Mouse (Mus musculus) MN1 (cell line): ENCODE measurements around the gene Celf5.

ENCODE experiments used
- DNase-seq: peaks from one replicate; pipeline ENCODE4 v3.0.0-alpha.2; 2016; ENCODE audit warnings: low spot score

The Celf5 gene

DNA sequence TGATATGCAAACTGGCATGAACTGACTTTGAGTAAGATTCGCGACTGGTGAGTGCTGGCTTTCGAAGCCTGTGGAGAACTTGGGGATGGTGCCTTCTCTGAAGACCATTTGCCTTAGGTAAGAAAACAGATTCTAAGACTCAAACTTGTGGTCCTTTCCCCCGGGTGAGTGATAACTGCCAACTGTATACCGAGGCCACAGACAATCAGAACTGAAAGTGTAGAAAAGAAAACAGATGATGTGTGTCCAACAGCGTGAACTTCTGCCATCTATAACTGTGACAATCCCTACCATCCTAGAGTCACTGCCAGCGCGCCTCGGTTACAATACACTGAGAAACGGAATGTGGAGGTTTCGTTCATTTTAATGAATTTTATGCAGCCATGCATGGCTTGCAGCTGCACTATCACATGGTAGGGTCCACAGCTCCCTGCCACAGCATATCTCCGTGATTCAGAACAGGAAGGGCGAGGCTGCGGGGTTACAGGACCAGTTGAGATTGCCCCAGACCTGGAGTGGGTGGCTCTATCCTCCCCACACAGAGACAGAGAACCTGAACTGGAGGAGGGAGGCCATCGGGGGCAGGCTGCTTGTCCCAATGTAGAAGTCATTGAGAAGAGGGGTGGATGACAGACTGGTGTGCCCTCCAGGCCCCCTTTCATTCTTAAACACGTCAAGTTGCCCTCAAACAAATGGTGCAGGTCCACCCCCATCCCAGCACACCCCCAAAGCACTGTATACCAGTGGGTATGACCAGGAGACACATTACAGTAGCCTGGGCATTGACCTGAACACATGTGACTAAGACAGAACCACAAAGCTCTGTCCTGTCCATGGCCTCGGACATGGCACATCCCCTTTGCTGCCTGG, 15.1 kb upstream of the Celf5 start:
- peak; percentile 26 for DNase-seq

DNA sequence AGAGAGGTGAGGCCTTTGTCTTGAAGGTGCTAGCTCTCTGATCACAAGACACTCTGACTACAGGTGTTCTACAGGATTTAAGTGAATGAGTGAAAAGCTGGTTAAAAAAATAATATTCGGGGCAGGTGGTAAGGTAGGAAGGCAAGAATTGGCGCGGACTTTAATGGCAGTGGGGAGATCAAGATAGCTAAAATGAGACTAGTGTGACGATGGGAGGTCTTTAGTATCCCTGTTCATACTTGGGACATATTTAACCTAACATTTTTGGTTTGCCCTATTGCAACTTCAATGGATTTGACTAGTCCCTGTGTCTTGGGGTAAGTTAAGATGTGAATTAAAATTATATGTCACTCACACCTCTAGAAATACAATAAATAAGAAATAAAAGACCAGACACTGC, 14.5 kb upstream of the Celf5 start:
- DNase-seq, result no peak

DNA sequence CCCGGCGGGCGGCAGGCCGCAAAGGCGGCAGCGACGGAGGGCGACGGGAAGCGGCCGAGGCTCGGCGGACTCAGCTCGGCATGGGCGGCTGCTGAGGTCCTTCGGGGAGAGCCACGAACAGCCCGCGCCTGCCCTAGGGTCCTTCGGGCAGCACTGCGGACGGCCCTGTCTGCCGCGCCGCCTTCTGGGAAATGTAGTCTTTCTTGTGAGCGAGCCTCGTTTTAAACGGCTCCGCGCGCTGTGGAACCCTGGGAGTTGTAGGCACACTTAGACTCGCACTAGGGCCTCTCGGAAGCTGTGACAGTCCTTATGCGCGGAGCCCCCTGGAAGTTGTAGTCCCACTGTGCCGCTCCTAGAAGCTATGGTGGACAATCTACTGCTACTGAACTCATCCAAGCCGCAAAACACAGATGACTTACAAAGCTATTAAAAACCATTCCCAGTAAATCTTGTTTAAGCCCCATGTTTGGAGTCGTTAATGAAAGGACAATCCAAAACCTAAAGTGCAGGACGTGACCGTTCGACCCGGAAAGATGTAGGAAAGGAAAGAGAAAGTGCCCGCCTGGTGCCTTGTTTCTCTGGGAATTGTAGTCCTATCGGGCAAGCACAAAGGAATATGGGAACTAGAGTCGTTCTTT, 13.9 kb upstream of the Celf5 start, which contains the start of gene Ncln:
Ncln (minus strand) TSS at position 129 of the 638 bp plus-strand sequence.
- peak; percentile 98 for DNase-seq

DNA sequence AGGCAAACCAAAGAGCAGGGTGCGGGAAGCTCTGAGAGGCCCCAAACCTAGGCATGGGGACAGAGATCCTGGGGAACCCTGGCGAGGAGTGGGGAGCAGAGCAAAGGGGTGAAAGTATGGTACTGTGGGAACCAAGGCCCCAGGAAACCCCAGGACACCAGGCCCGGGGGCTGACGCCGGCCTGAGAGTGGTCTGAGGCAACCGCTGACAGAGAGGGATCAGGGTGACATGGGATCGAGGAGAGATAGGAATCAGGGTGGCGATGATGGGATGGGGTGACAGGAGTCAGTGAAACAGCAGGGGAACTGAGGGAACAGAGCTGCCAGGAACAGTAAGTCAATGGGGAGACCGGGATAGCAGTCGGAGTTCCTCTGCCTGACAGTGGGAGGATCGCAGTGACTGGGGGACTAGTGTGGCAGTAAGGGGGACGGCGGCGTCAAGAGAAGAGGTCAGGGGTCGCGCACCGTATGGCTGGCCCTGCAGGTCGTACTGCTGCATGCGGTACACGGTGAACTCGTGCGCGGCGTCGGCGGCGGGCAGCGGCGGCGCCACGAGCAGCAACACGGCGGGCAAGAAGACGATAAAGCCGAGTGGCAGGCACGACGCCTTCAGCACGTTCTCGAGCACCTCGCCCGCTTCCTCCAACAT, 13.2 kb upstream of the Celf5 start:
- no peak for DNase-seq

DNA sequence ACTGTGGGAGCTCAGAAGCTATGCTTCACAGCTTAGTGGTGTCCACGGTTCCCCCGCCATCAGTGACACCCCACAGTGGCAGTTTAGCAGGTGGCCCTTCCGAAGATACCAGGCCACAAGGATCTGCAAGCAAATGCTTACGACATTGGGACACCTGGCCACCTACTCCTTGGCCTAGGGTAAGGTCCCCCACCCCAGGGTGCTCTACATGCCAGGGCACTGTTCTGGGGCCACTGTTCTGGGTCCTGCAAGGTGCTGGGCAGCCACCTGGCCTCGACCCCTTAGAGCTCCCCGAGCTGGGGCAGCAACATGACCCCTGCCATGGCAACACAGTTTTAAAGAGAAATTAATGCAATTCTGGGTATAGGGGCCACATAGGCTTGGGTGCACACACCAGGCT, 12.6 kb upstream of the Celf5 start:
- DNase-seq, result no peak

DNA sequence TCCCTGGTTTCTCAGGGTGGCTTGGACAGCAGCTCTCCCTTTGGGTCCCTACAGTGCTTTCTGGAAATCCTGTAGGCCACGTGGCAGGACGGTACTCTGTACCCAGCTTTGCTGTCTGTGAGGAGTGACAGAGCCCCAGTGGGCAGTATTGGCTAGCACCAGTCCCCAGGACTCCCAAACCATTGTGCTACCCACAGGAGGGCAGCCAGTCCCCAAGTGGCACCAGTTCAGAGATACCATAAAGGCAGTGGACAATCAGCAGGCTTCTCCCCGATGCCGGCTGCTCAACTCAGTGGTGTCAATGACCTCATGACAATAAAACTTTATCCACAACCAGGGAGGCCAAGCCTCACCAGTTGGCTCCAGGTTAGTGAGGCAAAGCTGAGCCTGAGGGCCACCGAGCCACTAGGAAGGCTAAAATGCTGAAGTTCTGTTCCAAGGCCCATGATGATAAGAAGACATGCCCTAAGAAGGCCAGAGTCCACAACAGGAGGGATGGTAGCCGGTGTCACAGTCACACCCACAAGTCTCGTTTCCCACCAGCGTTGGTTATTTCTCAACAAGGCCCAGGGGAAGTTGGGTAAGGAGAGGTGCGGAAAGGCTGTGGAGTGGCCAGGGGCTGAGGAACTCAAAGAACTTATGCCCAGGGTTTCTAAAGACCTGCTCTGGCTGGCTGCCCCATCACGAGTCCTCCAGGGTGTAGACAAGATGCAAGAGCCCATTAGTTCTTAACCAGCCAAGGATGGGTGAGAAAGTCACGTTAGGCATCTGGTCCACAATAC, 11.9 kb upstream of the Celf5 start:
- no peak for DNase-seq

DNA sequence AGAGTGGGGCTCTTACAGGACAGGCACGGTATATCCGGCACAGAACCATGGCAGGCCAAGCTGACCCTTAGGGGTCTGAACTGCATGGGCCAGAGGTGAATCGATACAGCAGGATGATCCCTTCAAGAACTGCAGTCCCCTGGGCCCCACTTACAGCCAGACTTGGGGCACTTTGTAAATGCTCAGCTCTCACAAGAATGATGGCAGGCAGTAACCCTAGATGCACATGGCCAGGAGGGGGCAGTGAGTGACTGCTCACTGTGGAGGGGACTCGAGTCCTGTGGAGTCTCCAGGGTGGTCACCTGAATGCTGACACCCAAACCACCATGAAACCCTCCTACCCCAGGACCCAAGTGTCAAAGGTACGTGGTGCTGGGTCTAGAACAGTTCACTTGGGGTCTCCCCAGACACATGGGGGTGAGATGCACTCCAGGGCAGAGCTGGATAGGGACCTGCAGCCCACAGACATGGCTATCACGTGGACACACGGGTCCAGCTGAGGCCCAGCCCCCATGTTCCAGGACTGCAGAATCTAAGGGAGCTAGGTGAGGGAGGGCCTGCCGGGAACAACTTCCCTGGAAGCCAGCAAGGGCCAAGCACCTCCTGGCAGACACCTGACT, 11.2 kb upstream of the Celf5 start:
- DNase-seq, result peak; percentile 38

DNA sequence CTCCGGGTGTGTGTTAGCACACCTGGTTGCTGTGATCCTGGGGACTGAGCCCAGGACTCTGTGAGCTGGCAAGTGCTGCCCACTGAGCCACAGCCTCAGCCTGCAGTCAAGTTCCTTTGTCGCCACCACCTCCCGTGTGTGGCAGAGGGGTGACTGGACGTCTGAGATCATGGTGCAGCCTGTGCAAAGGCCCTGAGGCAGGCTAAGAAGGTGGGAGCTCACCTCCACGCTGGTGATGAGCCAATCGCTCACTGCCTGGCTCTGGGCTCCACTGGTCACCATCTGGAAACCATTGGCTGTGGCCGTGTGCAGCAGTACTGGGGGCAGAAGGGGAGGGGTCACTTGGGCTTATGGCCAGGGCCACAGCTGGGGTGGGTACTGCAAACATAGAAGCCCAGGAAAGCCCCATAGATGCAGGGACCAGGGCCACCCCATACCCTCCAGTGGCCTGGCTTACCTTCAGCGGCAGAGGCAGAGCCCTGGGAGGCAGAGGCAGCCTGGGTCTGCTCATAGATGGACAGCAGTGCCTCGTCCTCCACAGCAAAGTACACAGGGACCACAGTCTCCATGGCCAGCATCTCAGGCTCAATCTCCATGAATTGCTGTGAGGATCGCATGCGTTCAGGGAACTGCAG, 10.2 kb upstream of the Celf5 start:
- DNase-seq, result no peak

DNA sequence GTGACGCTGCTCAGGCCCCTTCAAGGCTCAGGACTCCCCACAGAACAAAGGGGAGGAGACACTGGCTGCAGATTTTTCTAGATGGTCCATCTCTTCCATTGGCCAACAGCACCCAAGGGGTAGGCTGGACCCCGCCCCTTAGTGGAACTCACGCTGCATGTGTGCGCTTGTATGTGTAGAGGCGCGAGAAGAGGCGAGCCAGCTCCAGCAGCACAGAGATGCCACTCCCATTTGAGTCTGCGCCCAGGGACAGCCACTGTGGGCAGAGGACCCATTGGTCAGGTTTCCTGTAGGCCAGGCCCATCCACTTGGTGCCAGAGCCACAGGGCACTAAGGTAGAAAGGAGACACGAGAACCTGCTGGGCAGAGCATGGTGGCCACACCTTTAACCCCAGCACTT, 8.5 kb upstream of the Celf5 start:
- DNase-seq, result no peak

DNA sequence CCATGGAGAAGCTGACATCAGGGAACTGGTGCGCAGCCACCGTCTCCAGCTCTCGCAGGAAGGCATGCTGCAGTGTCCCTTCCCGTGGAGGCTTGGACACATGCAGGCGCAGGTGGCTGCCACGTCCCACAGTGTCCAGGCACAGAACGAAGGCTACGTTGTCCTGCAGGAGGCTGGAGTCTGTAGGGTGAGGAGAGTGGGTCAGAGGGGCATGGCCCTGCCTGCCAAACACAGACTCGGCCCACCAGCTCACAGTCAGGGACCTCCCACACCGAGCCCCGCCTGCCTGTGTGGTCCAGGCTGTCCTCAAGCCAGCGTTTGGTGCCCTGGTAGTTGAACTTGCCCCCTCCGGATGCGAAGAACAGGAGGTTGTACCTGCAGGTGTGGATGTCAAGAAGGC, 7.4 kb upstream of the Celf5 start:
- DNase-seq, result no peak

DNA sequence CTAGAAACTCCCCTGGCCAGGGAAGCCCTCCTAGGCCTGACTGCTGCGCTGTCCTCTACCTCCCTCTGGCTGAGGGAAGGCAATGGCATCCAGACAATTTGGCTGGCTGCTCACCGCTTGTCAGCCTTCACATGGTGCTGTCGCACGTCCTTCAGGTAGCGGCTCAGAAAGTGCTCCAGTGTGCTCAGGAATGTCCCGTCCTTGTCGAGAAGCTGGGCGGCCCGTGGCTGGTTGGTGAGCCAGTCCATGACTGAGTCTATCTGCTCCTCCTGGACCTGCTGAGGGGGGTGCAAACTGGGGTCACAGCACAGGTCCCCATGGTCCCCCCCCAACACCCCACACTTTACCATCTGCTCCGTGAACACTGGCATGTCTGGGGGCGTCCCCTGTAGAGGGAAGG, 5.6 kb upstream of the Celf5 start:
- no peak for DNase-seq

DNA sequence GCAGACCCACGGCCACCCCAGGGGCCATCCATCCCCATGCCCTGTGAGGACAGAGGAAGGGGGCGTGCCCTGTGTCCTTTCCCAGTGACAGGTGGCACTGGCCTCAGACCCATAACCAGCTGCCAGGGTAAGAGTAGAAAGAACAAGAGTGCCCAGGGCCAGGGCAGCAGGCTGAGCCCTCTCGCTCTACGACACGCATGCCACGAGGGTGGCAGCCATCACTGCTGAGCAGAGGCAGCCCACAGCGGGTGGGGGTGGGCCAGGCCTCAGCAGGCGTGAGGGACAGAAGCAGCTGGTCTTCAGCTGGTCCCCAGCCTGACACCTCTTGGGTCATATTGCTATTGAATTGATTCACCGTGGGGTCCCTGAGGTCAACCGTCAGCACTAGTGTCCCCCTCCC, 4.0 kb upstream of the Celf5 start:
- no peak for DNase-seq

DNA sequence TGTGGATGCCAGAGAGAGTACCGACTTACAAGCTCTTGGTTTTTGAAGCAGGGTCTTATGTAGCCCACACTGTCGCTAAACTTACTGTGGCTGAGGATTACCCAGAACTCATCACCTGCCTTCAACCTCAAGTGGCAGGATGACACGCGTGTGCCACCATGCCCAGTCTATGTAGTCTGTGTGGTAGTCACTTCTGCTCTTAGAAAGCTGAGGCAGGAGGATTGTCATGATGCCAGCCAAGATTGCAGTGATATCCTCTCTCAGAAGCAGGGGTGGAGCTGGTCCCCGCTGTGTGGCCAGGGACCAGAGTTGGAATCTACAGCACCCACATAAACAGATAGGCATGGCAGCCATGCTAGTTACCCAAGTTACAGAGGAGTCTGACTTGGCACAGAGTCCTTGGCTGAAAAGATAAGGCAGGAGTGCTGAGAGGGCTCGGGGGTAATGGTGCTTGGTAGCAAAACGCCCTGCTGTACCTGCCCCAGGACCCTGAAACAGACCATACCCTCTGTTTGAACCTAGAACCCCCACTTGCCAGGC, 3.0 kb upstream of the Celf5 start:
- DNase-seq, result no peak

DNA sequence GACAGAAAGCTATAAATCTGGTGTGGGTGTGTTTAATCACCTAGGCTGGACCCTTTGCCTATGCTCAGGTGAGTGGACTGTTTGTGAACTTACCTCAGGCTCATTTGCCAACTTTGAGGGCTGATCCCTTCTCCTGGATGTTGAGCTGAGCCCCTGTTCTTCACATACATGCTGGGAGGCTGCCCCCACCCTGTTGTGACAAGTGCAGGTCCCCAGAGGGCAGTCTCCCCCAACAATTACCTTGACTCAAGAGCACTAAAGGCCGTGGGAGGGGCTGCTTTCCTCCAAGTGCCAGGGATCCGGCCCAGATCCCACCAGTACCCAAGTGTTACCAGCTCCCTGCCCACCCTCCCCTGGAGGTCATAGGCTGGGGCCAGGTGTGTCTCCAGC, 2.5 kb upstream of the Celf5 start:
- peak; percentile 36 for DNase-seq

DNA sequence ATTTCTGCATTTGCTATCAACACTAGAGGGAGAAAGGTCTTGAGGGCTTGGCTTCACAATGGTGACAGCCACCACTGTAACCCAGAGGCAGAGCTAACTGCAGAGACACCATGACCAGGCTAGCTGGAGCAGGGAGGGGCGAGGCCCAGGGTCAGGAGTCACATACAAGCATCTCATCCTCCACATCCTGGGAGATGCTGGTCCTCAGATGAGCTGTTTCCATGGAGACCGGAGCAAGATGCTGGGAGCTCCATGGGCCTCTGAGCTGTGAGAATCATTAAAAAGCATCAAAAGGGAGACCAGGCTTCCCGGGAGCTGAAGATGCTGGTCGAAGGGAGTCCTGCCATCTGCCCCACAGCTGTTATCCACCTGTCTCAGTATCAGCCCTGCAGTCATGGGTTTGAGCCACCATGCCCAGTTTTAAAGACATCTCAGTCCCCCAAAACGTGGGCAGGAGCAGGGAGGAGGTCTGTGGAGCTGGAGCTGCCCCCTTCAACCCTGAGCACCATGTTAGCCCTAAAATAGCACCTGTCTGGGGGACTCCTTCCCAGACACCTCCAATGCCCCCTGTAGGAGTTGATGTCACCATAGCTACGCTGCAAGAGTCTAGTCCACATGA, 2.0 kb upstream of the Celf5 start:
- DNase-seq, result peak; percentile 37

DNA sequence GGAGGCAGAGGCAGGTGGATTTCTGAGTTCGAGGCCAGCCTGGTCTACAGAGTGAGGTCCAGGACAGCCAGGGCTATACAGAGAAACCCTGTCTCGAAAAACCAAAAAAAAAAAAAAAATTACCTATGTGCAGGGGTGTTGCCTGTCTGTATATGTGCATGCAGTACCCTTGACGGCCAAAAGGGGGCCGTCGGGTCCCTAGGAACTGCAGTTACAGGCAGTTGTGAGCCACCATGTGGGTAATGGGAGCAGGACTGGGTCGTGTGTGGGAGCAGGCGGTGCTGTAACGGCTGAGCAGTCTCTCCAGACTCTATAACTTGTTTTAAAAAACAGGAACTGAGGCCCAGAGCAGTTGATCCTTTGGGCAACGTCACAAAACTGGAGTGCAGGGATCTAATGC, 1.5 kb upstream of the Celf5 start:
- DNase-seq, result peak; percentile 39

DNA sequence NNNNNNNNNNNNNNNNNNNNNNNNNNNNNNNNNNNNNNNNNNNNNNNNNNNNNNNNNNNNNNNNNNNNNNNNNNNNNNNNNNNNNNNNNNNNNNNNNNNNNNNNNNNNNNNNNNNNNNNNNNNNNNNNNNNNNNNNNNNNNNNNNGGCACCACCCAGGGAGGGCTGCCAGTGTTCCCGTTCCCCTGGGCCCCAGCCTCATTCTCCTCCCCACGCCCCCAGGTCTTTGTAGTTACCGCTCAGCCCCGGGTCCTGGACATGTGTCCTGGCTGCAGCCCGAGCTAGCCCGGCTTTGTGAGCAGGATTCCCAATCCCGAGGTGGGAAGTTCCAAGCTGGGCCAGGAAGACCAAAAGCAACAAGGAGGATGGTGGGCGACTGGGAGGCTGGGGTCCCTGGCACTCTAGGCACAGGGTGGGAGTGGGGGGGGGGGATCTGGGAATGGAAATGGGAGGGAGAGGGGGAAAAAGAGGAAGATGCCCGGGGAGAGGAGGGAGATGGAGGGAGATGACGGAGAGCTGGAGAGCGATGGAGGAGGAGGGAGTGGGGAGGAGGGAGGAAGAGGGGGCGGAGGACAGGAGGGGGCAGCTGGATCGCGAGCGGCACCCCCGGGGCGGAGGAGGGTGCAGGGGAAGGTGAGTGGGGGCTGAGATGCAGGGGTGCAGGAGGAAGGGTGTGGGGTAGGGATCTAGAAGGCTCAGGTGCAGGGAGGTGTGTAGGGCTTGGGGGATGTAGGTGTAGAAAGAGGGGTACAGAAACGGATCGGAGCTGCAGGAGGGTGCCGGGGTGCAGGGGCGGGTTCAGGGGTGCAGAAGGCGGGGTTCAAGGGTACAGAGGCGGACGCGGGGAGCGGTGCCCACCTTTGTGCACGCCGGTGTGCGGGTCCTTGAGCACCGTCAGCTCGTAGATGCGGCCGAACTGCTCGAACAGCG, 640 bp downstream of the Celf5 start:
- DNase-seq, result no peak

DNA sequence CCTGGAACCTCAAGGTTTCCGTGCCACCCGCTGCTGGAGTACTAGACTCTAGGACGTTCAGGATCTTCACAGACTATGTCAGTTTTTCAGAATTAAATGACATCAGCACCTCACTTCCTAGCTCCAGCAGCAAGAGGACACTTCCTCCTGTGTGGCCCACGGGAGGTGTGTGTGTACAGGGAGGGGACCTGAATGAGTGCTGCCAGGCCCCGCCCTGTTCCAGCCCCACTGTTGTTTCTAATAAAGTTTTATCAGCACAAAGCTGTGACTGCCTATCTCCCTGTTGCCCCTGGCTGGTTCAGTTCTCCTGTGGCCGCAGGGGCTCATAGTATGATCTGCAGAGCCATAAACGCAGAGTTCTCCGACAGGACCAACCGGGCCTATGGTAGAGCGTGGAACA, 8.0 kb downstream of the Celf5 start:
- no peak for DNase-seq

DNA sequence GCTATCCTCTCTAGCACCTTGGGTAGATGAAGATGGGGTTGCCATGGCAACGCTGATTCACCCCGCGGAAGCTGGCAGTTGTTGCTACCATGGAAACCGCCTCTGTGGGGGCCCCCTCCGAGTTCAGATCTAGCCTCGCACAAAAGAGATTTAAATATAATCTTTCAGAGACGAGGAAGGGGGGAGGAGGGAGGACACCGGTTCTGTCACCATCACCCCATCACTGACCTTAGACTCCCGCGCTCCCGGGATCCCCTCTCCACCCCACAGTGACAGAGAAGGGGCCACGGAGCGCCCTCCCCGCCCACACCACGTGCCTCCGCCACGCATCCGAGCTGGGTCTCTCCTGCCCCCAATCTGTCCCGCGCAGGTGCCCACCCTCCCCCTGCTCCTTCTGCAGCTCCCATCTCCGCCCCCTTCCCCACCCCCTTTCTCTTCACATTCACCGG, 9.5 kb downstream of the Celf5 start:
- DNase-seq, result no peak
